Mouse (Mus musculus): ENCODE data around the gene Pld6. TPM values are rescaled to one million over a fixed set of nuclear protein-coding genes. Genes with fewer than 3 reads are reported as not detected.

Pld6 gene
- total and polyA plus RNA-seq, 3 experiments = 3.1 to 5.5 TPM; not detected in 1

DNA sequence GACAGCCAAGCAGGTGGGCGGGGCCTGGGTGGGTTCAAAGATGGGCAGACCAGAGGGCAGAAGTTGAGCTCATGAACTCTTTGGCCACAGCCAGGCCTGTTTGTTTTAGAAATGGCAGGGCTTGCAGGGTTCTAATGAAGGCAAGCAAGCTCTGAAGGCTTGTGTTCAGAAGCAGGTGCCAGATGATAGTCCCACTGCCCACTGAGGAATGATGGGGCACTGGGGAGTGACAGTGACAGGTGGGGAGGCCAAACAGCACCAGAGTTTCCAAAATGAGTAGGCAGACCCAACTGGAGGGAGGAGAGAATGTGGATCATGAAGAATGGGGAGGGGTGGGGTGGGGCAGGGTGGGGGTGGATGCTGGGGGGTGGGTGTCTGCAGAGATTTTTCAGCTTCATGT, 17.8 kb upstream of the Pld6 start:
- Histone ChIP-seq H3K79me2 (ENCODE audit: control insufficient read depth, insufficient read depth, low read length, poor library complexity) (peaks cover 17% of the 10 kb centered on the region), H3K27me3 (ENCODE audit: control insufficient read depth in 1 of 2, insufficient read depth in 2 of 2, low read length in 2 of 2) (no peaks in the 10 kb centered on the region), H3K27ac (ENCODE audit: control insufficient read depth, low read depth, low read length) (no peak overlapping the region), H3K36me3 (ENCODE audit: control insufficient read depth in 1 of 2, insufficient read depth in 2 of 2, low read length in 2 of 2) (peaks cover 5 to 15% of the 10 kb centered on the region in 2 experiments), H3K9ac (ENCODE audit: control insufficient read depth, low read depth, low read length, poor library complexity, severe bottlenecking) (no peak overlapping the region), H3K9me3 (replicated peaks; ENCODE audit: insufficient read depth, low read length) (no peaks in the 10 kb centered on the region), H3K4me1 (ENCODE audit: control insufficient read depth in 1 of 2, insufficient read depth in 2 of 2, low read length in 2 of 2) (peaks cover 0 to 6% of the 10 kb centered on the region in 2 experiments; a peak in 2 of 4 replicates), H3K4me3 (ENCODE audit: control insufficient read depth in 1 of 2, insufficient read depth in 1 of 2, low read depth in 2 of 2, low read length in 2 of 2) (no peak overlapping the region)
- DNase-seq (ENCODE audit: low read depth, low spot score) = no peak
- TF ChIP-seq SMC3 (IDR thresholded peaks at IDR 0.05; ENCODE audit: low read depth, low read length) (no peak), RCOR1 (IDR thresholded peaks at IDR 0.05; ENCODE audit: low read depth, low read length) (no peak), SIN3A (IDR thresholded peaks at IDR 0.05; ENCODE audit: low read length) (no peak), MYC (IDR thresholded peaks at IDR 0.05; ENCODE audit: low read depth, low read length) (no peak), USF1 (IDR thresholded peaks at IDR 0.05; ENCODE audit: low read depth, low read length) (no peak)

DNA sequence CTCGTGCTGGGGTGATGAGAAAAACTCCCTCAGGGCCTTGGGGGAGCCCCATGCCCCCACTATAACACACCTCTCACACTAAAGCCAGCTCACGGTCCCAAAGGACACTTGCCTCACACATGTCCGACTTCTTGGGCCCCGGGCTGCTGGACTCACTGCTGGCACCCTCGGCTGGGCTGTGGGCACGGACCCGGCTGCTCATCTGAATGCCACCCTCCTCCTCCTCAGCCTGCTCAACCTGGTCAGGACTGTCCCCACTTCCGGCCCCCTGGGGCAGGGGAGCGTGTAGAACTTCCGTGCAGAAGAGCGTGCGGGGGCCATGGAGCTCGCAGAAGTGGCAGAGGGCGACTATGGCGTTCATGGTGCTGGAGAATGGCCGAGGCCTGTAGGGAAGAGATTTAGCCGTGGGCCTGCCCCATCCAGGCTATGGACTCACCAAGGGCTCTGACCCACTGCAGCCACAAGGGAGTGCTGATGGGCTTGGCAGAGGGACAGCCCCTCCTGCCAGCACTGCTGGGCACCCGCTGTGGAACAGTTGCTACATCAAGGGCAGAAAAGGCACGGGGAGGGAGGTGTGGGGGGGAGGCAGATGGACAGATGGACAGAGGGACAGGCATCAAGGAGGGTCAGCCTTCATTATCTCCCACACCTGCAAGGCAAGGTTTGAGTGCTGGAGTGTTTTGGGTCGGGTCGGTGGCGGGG, 17.1 kb upstream of the Pld6 start:
- peaks cover 0 to 6% of the 10 kb centered on the region in 2 experiments; a peak in 2 of 4 replicates for H3K4me1 ChIP-seq (ENCODE audit: control insufficient read depth in 1 of 2, insufficient read depth in 2 of 2, low read length in 2 of 2)
- no peak overlapping the region for H3K9ac ChIP-seq (ENCODE audit: control insufficient read depth, low read depth, low read length, poor library complexity, severe bottlenecking)
- H3K79me2 ChIP-seq (ENCODE audit: control insufficient read depth, insufficient read depth, low read length, poor library complexity) = peaks cover 13% of the 10 kb centered on the region
- no peak overlapping the region for H3K4me3 ChIP-seq (ENCODE audit: control insufficient read depth in 1 of 2, insufficient read depth in 1 of 2, low read depth in 2 of 2, low read length in 2 of 2)
- H3K27me3 ChIP-seq (ENCODE audit: control insufficient read depth in 1 of 2, insufficient read depth in 2 of 2, low read length in 2 of 2) = no peaks in the 10 kb centered on the region
- TF ChIP-seq JUND (IDR thresholded peaks at IDR 0.05; ENCODE audit: low read depth, low read length) = no peak
- no peak for TF ChIP-seq E2F4 (IDR thresholded peaks at IDR 0.05; ENCODE audit: borderline replicate concordance, low read depth, low read length)
- no peak overlapping the region for H3K27ac ChIP-seq (ENCODE audit: control insufficient read depth, low read depth, low read length)
- no peak for DNase-seq (ENCODE audit: low read depth, low spot score)
- H3K9me3 ChIP-seq (replicated peaks; ENCODE audit: insufficient read depth, low read length) = no peaks in the 10 kb centered on the region
- peaks cover 5 to 22% of the 10 kb centered on the region in 2 experiments for H3K36me3 ChIP-seq (ENCODE audit: control insufficient read depth in 1 of 2, insufficient read depth in 2 of 2, low read length in 2 of 2)

DNA sequence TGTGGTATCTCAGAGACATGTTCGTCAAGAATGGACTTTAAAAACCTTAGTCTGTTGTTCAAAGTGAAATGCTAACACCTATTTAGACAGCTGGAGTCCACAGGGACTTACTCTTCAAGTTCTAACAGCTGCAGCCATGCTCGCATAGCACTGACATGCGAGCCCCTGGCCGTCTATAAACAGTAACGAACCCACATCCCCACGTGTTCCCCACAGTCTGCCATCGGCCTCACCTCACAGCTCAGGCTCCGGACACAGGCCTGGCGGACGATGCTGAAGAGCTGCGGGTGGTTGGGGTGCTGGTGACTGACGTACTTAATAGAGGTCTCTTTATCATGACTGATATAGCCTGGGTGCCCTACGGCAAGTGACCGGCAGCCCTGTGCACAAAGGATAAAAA, 16.1 kb upstream of the Pld6 start:
- H3K36me3 ChIP-seq (ENCODE audit: control insufficient read depth in 1 of 2, insufficient read depth in 2 of 2, low read length in 2 of 2) = peaks cover 2 to 28% of the 10 kb centered on the region in 2 experiments
- no peak overlapping the region for H3K27ac ChIP-seq (ENCODE audit: control insufficient read depth, low read depth, low read length)
- peaks cover 0 to 2% of the 10 kb centered on the region in 2 experiments; a peak in 2 of 4 replicates for H3K4me1 ChIP-seq (ENCODE audit: control insufficient read depth in 1 of 2, insufficient read depth in 2 of 2, low read length in 2 of 2)
- H3K79me2 ChIP-seq (ENCODE audit: control insufficient read depth, insufficient read depth, low read length, poor library complexity) = peaks cover 5% of the 10 kb centered on the region
- H3K9ac ChIP-seq (ENCODE audit: control insufficient read depth, low read depth, low read length, poor library complexity, severe bottlenecking) = no peak overlapping the region
- H3K27me3 ChIP-seq (ENCODE audit: control insufficient read depth in 1 of 2, insufficient read depth in 2 of 2, low read length in 2 of 2) = no peaks in the 10 kb centered on the region
- H3K4me3 ChIP-seq (ENCODE audit: control insufficient read depth in 1 of 2, insufficient read depth in 1 of 2, low read depth in 2 of 2, low read length in 2 of 2) = no peak overlapping the region
- DNase-seq (ENCODE audit: low read depth, low spot score) = no peak
- H3K9me3 ChIP-seq (replicated peaks; ENCODE audit: insufficient read depth, low read length) = no peaks in the 10 kb centered on the region
- TF ChIP-seq ZKSCAN1 (IDR thresholded peaks at IDR 0.05; ENCODE audit: low read depth, low read length) (no peak), NRF1 (IDR thresholded peaks at IDR 0.05; ENCODE audit: insufficient read depth, low read depth, low read length, poor library complexity, severe bottlenecking) (no peak), ETS1 (IDR thresholded peaks at IDR 0.05; ENCODE audit: low read depth, low read length) (no peak), KAT2A (conservative IDR thresholded peaks at IDR 0.05; ENCODE audit: low read depth, low read length) (no peak), TAL1 (IDR thresholded peaks at IDR 0.05; ENCODE audit: low read length) (no peak), USF1 (IDR thresholded peaks at IDR 0.05; ENCODE audit: low read depth, low read length) (no peak), MEF2A (IDR thresholded peaks at IDR 0.05; ENCODE audit: extremely low read depth, insufficient replicate concordance, low read depth, low read length, poor library complexity, severe bottlenecking) (no peak), ELF1 (IDR thresholded peaks at IDR 0.05; ENCODE audit: low read depth, low read length) (no peak), NELFE (IDR thresholded peaks at IDR 0.05; ENCODE audit: low read depth, low read length) (no peak), MXI1 (IDR thresholded peaks at IDR 0.05; ENCODE audit: low read depth, low read length) (no peak), TCF12 (IDR thresholded peaks at IDR 0.05; ENCODE audit: low read depth, low read length) (no peak), CHD1 (IDR thresholded peaks at IDR 0.05; ENCODE audit: low read depth, low read length) (no peak), MAX (IDR thresholded peaks at IDR 0.05; ENCODE audit: low read length) (no peak), CHD2 (IDR thresholded peaks at IDR 0.05; ENCODE audit: low read length) (no peak), RAD21 (IDR thresholded peaks at IDR 0.05; ENCODE audit: low read depth, low read length) (no peak), HCFC1 (IDR thresholded peaks at IDR 0.05; ENCODE audit: low read depth, low read length) (no peak), SMC3 (IDR thresholded peaks at IDR 0.05; ENCODE audit: low read depth, low read length) (no peak), MAZ (IDR thresholded peaks at IDR 0.05; ENCODE audit: low read depth, low read length) (no peak), POLR2AphosphoS5 (IDR thresholded peaks at IDR 0.05; ENCODE audit: borderline replicate concordance, low read depth, low read length) (no peak), POLR2AphosphoS2 (IDR thresholded peaks at IDR 0.05; ENCODE audit: low read length) (no peak)
